Mouse (Mus musculus) megakaryocyte-erythroid progenitor cell, adult 5 weeks (primary cell): ENCODE data around the gene Twistnb. TPM values are rescaled to one million over a fixed set of nuclear protein-coding genes. Genes with fewer than 3 reads are reported as not detected.

Experiments used
- polyA plus RNA-seq: library from polyadenylated mRNA; stranded (reverse); fragments of >175 nt; gene quantifications from 2 replicates; pipeline ENCODE4 v1.2.3, GENCODE M21; 2012

Gene Twistnb
- polyA plus RNA-seq: 5.5 and 6.6 TPM in 2 replicates

DNA sequence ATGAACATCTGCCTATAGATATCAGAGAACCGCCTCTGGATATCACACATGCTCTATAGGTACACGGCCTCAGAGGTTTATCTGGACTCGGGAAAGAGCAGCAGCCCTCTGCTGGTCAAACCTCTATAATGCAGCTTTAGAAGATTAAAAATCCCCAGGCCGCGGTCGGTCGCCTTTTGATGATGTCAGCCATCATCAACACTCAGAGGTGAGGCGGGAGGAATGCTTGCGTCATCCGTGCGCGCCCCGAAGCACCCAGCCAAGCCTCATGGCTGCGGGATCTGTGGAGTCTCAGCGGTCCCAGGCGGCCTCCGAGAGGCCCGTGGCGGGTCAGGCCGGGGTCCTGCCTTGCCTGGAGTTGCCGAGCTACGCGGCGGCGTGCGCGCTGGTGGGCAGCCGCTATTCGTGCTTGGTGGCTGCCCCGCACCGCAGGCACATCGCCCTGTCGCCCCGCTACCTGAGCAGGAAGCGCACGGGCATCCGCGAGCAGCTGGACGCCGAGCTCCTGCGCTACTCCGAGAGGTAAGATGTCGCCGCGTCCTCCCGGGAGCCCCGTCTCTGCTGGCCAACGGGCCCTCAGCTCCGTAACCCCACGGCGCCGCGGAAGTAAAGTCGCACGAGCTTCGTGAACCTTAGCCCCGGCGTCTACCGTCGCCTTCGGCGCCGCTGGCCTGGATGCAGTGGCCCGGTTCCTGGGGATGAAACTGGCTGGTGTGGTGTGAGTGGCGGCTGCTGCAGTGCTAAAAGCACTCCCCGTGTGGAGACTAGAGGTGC, at the start of gene Twistnb:
TSS of gene Twistnb (plus strand) at position 249 of the 774 bp plus-strand sequence.

DNA sequence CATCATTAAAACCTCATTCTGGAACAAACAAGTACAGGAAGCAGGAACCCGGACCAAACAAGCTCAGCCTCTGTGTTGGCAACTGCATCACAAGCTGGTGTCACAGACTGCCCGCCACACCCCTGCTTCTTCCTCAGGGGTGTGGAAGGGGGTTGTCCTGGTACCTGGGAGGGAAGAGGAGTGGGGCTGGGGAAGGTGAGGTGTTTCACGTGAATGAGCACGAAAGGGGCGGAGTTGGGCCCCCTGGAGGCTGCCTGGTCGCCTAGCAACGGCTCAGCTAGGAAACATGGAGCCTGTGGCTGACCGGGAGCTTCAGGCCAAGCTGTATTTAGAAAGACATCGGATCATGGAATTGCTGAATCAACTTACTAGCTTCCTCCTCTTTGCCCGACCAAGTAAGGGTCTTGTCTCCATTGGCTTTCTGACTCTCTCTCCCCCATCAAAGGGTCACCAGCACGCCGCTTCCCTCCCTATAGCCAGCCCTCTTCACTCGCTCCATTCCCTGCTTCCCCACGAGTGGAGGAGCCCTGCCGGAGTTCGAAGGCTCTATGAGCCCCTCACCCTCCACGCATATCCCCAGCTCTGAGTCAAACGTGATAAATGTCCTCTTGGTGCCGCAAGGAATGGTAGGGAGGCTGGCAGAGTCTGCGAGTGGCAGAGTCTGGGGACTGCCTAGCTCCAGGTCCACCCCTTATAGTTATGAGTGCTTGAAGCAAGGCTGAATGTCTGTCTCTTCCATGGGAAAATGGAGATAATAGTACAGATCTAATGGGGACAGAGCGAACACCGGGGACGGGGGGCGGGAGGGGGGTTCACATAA, 34.4 kb upstream of the Twistnb start, which contains the start of gene Efcab10:
TSS of gene Efcab10 (plus strand) at position 51 of the 820 bp plus-strand sequence.

Other genes with a start within 250 kb of the Twistnb start
- not detected in 2 replicates for gene Efcab10, start 34.8 kb upstream of the Twistnb start, polyA plus RNA-seq